Mouse (Mus musculus) adrenal gland, adult 18-20 months (tissue): ENCODE measurements at regions not wholly inside any gene's neighbourhood (a gene's known extent, or its start where the extent isn't known, plus 50 kb on each side); places are given as distances from the start of the nearest gene placed in this dataset.
A peak's percentile ranks its signal among the peaks of the same experiment; 100 is the strongest.

ENCODE experiments used
- DNase-seq, 2 experiments: peaks; one replicate each; pipeline ENCODE4 v3.0.0; 2021 to 2022; ENCODE audit warnings: low spot score in 2 of 2

DNA sequence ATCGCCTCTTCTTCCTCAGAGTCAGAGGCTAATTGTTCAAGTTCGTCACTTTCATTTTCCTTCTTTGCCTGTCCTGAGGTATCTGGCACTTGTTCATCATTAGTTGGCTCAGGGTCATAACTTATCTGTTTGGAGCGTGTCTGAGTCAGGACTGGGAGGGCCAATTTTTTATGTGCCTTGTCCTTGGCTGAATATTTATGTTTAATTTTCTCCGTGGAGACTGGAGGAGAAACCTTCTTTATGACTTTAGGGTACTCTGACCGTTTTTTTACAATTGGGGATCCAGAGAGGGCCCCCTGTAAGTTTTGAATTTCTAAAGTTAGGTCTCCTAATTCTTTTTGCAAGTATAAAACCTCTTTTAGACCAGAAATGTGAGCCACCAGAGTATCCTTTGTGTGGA is 1000.2 kb upstream of the Edil3 start:
- DNase-seq = peak in 1 of 2 experiments; percentile 12
